Mouse (Mus musculus) testis, adult 2 months (tissue): Measurements from ENCODE around the gene Nadsyn1.

Source experiments
- CTCF ChIP-seq: fragments of 200-500 bp; IDR thresholded peaks from 2 replicates; pipeline ENCODE4 v1.5.1; 2012; ENCODE audit warnings: low read depth, mild to moderate bottlenecking, inconsistent platforms, low read length, moderate library complexity; ENCODE audit not compliant: control insufficient read depth, insufficient read depth, insufficient replicate concordance
- POLR2A ChIP-seq: fragments of 200-500 bp; IDR thresholded peaks from 2 replicates; pipeline ENCODE4 v1.6.1; 2012; ENCODE audit warnings: low read depth, mild to moderate bottlenecking, inconsistent platforms, low read length, moderate library complexity; ENCODE audit not compliant: control insufficient read depth

DNA sequence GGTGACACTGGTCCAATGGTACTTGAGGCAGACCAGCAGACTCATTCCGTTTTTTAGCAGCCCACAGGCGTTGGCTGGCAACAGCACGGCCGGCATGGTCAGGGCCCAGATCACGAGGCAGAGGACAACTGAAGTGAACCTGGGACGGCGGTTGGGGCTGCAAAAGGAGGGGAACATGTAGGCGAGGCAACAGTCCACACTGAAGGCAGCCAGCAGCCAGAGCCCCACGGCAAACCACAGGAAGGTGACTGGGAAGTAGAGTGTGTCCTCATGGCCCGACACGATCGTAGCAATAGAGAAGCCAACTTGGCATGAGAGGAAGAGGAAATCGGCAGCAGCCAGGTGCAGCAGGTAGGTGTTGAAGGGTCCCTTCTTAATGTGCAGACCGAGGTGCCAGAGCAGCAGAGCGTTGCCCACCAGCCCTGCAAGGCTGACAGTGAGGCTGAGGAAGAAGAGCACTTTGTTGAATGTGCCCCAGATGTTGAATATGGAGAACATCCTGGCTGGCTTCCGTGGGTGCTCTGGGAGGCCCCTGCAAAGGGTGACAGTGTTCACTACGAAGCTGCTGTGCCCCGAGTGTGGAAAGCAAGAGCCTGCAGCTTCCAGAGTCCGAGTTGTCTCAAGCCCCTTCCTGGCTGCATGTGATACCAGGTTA lies 57.6 kb downstream of the Nadsyn1 start:
- TF ChIP-seq CTCF (no peak), POLR2A (no peak)
